ENCODE assay signal across 20 mouse cellular contexts in the genomic region with DNA sequence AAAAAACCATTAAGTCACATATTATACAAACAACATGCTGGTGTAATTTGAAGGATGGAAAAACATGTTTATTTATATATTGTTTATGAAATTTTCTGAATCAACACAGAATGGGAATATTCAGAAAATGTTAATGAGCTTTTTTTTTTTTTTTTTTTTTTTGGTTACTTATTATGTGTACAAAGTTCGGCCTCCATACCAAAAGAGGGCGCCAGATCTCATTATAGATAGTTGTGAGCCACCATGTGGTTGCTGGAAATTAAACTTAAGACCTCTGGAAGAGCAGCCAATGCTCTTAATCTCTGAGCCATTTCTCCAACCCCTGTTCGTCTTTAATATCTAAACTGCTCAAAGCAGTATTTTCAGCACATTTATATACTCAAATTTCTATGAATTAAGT.
DNase-seq lines count a peak whose midpoint lies in the region; ATAC-seq and TF ChIP-seq lines count a peak whose summit lies in the region.
"Had no signal": no experiment of that assay in that cellular context is flagged by ENCODE, and none has a peak within 500 bp of the region (broad histone marks: within the 10 kb centered on the region; RNA-seq: fewer than 3 reads in every experiment).

No protein-coding gene starts in this region.

- no peaks in the 10 kb centered on the region for H3K36me3 ChIP-seq in CH12.LX (replicated peaks in 1 of 2; ENCODE audit: control insufficient read depth in 1 of 2, insufficient read depth in 1 of 2, low read length in 1 of 2)
- H3K36me3 ChIP-seq in liver, embryonic 12.5 days: no peaks in the 10 kb centered on the region
- H3K36me3 ChIP-seq in heart, embryonic 12.5 days: no peaks in the 10 kb centered on the region
- H3K36me3 ChIP-seq: hindbrain, embryonic 10.5 days; limb, embryonic 12.5 days; midbrain, embryonic 13.5 days had no signal

- in situ Hi-C loops in CH12.LX (cut with MboI; ENCODE audit: low pct_ligation_motif_present, low pct_unique_long_range_greater_than_20kb, low sequenced_read_pairs): no loop called here

- no peak for ATAC-seq in liver, embryonic 12.5 days
- no peak for ATAC-seq in heart, embryonic 12.5 days (ENCODE audit: insufficient number of reproducible peaks, low FRiP score)
- ATAC-seq: forebrain, embryonic 13.5 days; lung, postnatal 0 days; midbrain, embryonic 13.5 days; Patski had no signal

- H3K9me3 ChIP-seq in CH12.LX (replicated peaks; ENCODE audit: low read length): no peaks in the 10 kb centered on the region
- no peaks in the 10 kb centered on the region for H3K9me3 ChIP-seq in liver, embryonic 12.5 days (replicated peaks)
- H3K9me3 ChIP-seq in heart, embryonic 12.5 days (replicated peaks): no peaks in the 10 kb centered on the region
- H3K9me3 ChIP-seq: forebrain, embryonic 13.5 days; hindbrain, embryonic 10.5 days; limb, embryonic 12.5 days; midbrain, embryonic 13.5 days had no signal

- H3K79me2 ChIP-seq in CH12.LX (replicated peaks; ENCODE audit: control insufficient read depth, extremely low read depth, insufficient read depth, poor library complexity, severe bottlenecking): no peaks in the 10 kb centered on the region

- TF ChIP-seq CTCF in layer of hippocampus, adult 2 months (conservative IDR thresholded peaks at IDR 0.05): peak; percentile 11; the same call in 1 of the 2 replicates
- TF ChIP-seq CTCF in CH12.LX (conservative IDR thresholded peaks at IDR 0.05 in 1 of 2, IDR thresholded peaks at IDR 0.05 in 1 of 2; ENCODE audit: low read depth in 2 of 2, low read length in 2 of 2): peak in 1 of 2 experiments; percentile 66; a peak in 2 of 4 replicates

- no peak for TF ChIP-seq POLR2A in CH12.LX (IDR thresholded peaks at IDR 0.05; ENCODE audit: low read depth, low read length)

- no peak overlapping the region for H3K4me3 ChIP-seq in layer of hippocampus, adult 2 months
- no peak overlapping the region for H3K4me3 ChIP-seq in CH12.LX (replicated peaks in 1 of 3; ENCODE audit: low read depth in 2 of 3, low read length in 2 of 3, poor library complexity in 1 of 3)
- no peak overlapping the region for H3K4me3 ChIP-seq in liver, embryonic 12.5 days
- no peak overlapping the region for H3K4me3 ChIP-seq in heart, embryonic 12.5 days
- H3K4me3 ChIP-seq: forebrain, embryonic 13.5 days; hindbrain, embryonic 10.5 days; limb, embryonic 12.5 days; midbrain, embryonic 13.5 days had no signal

- no peak for TF ChIP-seq EP300 in CH12.LX (IDR thresholded peaks at IDR 0.05; ENCODE audit: low read length)

- dilution Hi-C loops in CH12.LX (cut with MboI; ENCODE audit: extremely low pct_ligation_motif_present, extremely low pct_unique_long_range_greater_than_20kb, low sequenced_read_pairs): no loop called here

- DNase-seq in layer of hippocampus, adult 2 months (ENCODE audit: low spot score in 2 of 2): no peak
- DNase-seq in layer of hippocampus, adult 8-10 months (ENCODE audit: low spot score in 2 of 2): no peak
- DNase-seq in CH12.LX (ENCODE audit: extremely low read depth) (peak; percentile 22), R1 (ENCODE audit: low read depth, low spot score) (peak; percentile 43)
- peak; percentile 30 for DNase-seq in thymus, postnatal 14 days
- DNase-seq in testis, postnatal 14 days (ENCODE audit: low spot score): no peak
- DNase-seq: adrenal gland, postnatal 25 days; cerebellum, adult 18-20 months; cerebellum, postnatal 25 days; gastrocnemius, postnatal 10 days; kidney, adult 8-10 months had no signal

- no peak overlapping the region for H3K4me2 ChIP-seq in CH12.LX (ENCODE audit: insufficient read depth, low read depth, poor library complexity, severe bottlenecking)
- no peak overlapping the region for H3K4me2 ChIP-seq in liver, embryonic 12.5 days
- H3K4me2 ChIP-seq in heart, embryonic 12.5 days: no peak overlapping the region
- H3K4me2 ChIP-seq: forebrain, embryonic 13.5 days; limb, embryonic 12.5 days; midbrain, embryonic 13.5 days had no signal

- peak; percentile 8 for TF ChIP-seq RAD21 in CH12.LX (IDR thresholded peaks at IDR 0.05; ENCODE audit: low read depth, low read length)

- no peak overlapping the region for H3K9ac ChIP-seq in CH12.LX (ENCODE audit: insufficient read depth, low read depth)
- H3K9ac ChIP-seq in liver, embryonic 12.5 days: no peak overlapping the region
- no peak overlapping the region for H3K9ac ChIP-seq in heart, embryonic 12.5 days
- H3K9ac ChIP-seq: forebrain, embryonic 13.5 days; limb, embryonic 12.5 days; liver, embryonic 14.5 days; midbrain, embryonic 13.5 days had no signal

- H3K4me1 ChIP-seq in CH12.LX (ENCODE audit: control insufficient read depth in 1 of 2, insufficient read depth in 2 of 2): no peaks in the 10 kb centered on the region
- H3K4me1 ChIP-seq in liver, embryonic 12.5 days: no peaks in the 10 kb centered on the region
- no peaks in the 10 kb centered on the region for H3K4me1 ChIP-seq in heart, embryonic 12.5 days (replicated peaks)
- H3K4me1 ChIP-seq: forebrain, embryonic 13.5 days; hindbrain, embryonic 10.5 days; limb, embryonic 12.5 days; midbrain, embryonic 13.5 days had no signal

- no peak overlapping the region for H3K27ac ChIP-seq in layer of hippocampus, adult 2 months
- no peak overlapping the region for H3K27ac ChIP-seq in CH12.LX (ENCODE audit: insufficient read depth, low read depth)
- H3K27ac ChIP-seq in liver, embryonic 12.5 days: no peak overlapping the region
- H3K27ac ChIP-seq in heart, embryonic 12.5 days (ENCODE audit: poor library complexity, severe bottlenecking): no peak overlapping the region
- H3K27ac ChIP-seq: forebrain, embryonic 13.5 days; hindbrain, embryonic 10.5 days; limb, embryonic 12.5 days; liver, embryonic 14.5 days; midbrain, embryonic 13.5 days had no signal

- 50% methylated on average over 3 of the region's 3 CpGs for WGBS in liver, embryonic 12.5 days (ENCODE audit: insufficient replicate concordance)
- WGBS in heart, embryonic 12.5 days: 74% methylated on average over 3 of the region's 3 CpGs

- no peaks in the 10 kb centered on the region for H3K27me3 ChIP-seq in CH12.LX (replicated peaks)
- H3K27me3 ChIP-seq in liver, embryonic 12.5 days (replicated peaks): no peaks in the 10 kb centered on the region
- no peaks in the 10 kb centered on the region for H3K27me3 ChIP-seq in heart, embryonic 12.5 days (replicated peaks)
- H3K27me3 ChIP-seq: forebrain, embryonic 13.5 days; limb, embryonic 12.5 days; midbrain, embryonic 13.5 days had no signal

TF ChIP-seq in CH12.LX, 34 proteins besides CTCF, POLR2A, EP300 and RAD21:
- peak; percentile 8; the same call in 1 of the 2 replicates for TF ChIP-seq SMC3 (IDR thresholded peaks at IDR 0.05; ENCODE audit: low read depth, low read length)
- TF ChIP-seq ZNF384 (IDR thresholded peaks at IDR 0.05; ENCODE audit: low read depth, low read length): peak; percentile 91
- TF ChIP-seq MAFK (IDR thresholded peaks at IDR 0.05; ENCODE audit: insufficient replicate concordance, low read length): no peak

Comparison
In these comparisons a context has a peak if more than half of its experiments do, and no peak if none do; other contexts are left out.
1. DNase-seq: peak in CH12.LX (single experiment), R1 (single experiment) and thymus, postnatal 14 days (single experiment); none in layer of hippocampus, adult 2 months (0 of 2), layer of hippocampus, adult 8-10 months (0 of 2) and testis, postnatal 14 days (single experiment).